Mouse (Mus musculus) CH12.LX (cell line): ENCODE results near the gene Ablim2. TPM values are rescaled to one million over a fixed set of nuclear protein-coding genes. Genes with fewer than 3 reads are reported as not detected.

Source experiments
- DNase-seq: peaks from one replicate; pipeline ENCODE4 v3.0.0-alpha.2; 2013; ENCODE audit errors: extremely low read depth
- H3K27ac ChIP-seq: 2 replicates; pipeline ENCODE4 v1.5.1; 2012; ENCODE audit warnings: low read depth, mild to moderate bottlenecking, control low read depth, moderate library complexity; ENCODE audit not compliant: insufficient read depth
- H3K27me3 ChIP-seq: replicated peaks from 2 replicates; pipeline ENCODE3; 2012; ENCODE audit warnings: inconsistent platforms
- H3K36me3 ChIP-seq, 2 experiments: replicated peaks in 1 of 2; 2 replicates each; pipeline versions ENCODE3 to v1.6.1; 2012; ENCODE audit warnings: inconsistent platforms in 1 of 2, low read length in 1 of 2, mild to moderate bottlenecking in 1 of 2, mixed read lengths in 1 of 2, moderate library complexity in 1 of 2; ENCODE audit not compliant: control insufficient read depth in 1 of 2, insufficient read depth in 1 of 2
- H3K4me1 ChIP-seq, 2 experiments: 2 replicates each; pipeline ENCODE4 v1.6.1; 2012; ENCODE audit warnings: inconsistent platforms in 1 of 2, moderate library complexity in 1 of 2; ENCODE audit not compliant: insufficient read depth in 2 of 2, control insufficient read depth in 1 of 2
- H3K4me2 ChIP-seq: 2 replicates; pipeline ENCODE4 v1.6.1; 2012; ENCODE audit warnings: low read depth, mild to moderate bottlenecking, control low read depth; ENCODE audit not compliant: poor library complexity, insufficient read depth, severe bottlenecking
- H3K4me3 ChIP-seq, 3 experiments: fragments of 150-350 bp in 1 of 3; sonication (generic) in 1 of 3; replicated peaks in 1 of 3; 2 replicates each; pipeline versions ENCODE3 to v1.5.1; 2011 to 2012; ENCODE audit warnings: low read depth in 2 of 3, low read length in 2 of 3, mild to moderate bottlenecking in 2 of 3, moderate library complexity in 2 of 3, control low read depth in 1 of 3, improper control_type of control experiment in 1 of 3, inconsistent platforms in 1 of 3, mixed read lengths in 1 of 3; ENCODE audit not compliant: poor library complexity in 1 of 3
- H3K79me2 ChIP-seq: replicated peaks from 2 replicates; pipeline ENCODE4 v1.6.1; 2012; ENCODE audit warnings: mild to moderate bottlenecking, moderate library complexity; ENCODE audit not compliant: control insufficient read depth, poor library complexity, insufficient read depth, severe bottlenecking; ENCODE audit errors: extremely low read depth
- H3K9ac ChIP-seq: 2 replicates; pipeline ENCODE4 v1.6.1; 2012; ENCODE audit warnings: low read depth, mild to moderate bottlenecking, control low read depth, moderate library complexity; ENCODE audit not compliant: insufficient read depth
- H3K9me3 ChIP-seq: replicated peaks from 2 replicates; pipeline ENCODE3; 2012; ENCODE audit warnings: low read length, inconsistent platforms, mixed read lengths
- BHLHE40 ChIP-seq: IDR thresholded peaks from 2 replicates; pipeline ENCODE4 v1.6.1; 2011; ENCODE audit warnings: mild to moderate bottlenecking, low read depth, low read length, improper control_type of control experiment
- CHD1 ChIP-seq: IDR thresholded peaks from 2 replicates; pipeline ENCODE4 v1.6.1; 2012; ENCODE audit warnings: low read depth, low read length, improper control_type of control experiment, inconsistent platforms
- CHD2 ChIP-seq: IDR thresholded peaks from 2 replicates; pipeline ENCODE4 v1.6.1; 2011; ENCODE audit warnings: low read length, improper control_type of control experiment
- CTCF ChIP-seq, 2 experiments: IDR thresholded peaks in 1 of 2; conservative IDR thresholded peaks in 1 of 2; 2 replicates each; pipeline ENCODE4 v1.5.1; 2011 to 2012; ENCODE audit warnings: low read depth in 2 of 2, low read length in 2 of 2, improper control_type of control experiment in 1 of 2, inconsistent platforms in 1 of 2, mild to moderate bottlenecking in 1 of 2, moderate library complexity in 1 of 2
- E2F4 ChIP-seq: IDR thresholded peaks from 2 replicates; pipeline ENCODE4 v1.6.1; 2011; ENCODE audit warnings: low read depth, low read length, improper control_type of control experiment; ENCODE audit not compliant: insufficient replicate concordance
- EP300 ChIP-seq: IDR thresholded peaks from 2 replicates; pipeline ENCODE4 v1.6.1; 2011; ENCODE audit warnings: low read length, improper control_type of control experiment
- ETS1 ChIP-seq: conservative IDR thresholded peaks from 2 replicates; pipeline ENCODE4 v1.6.1; 2012; ENCODE audit warnings: low read depth, mild to moderate bottlenecking, inconsistent platforms, low read length, improper control_type of control experiment, moderate library complexity
- GABPA ChIP-seq: IDR thresholded peaks from 2 replicates; pipeline ENCODE4 v1.6.1; 2012; ENCODE audit warnings: low read depth, low read length, improper control_type of control experiment, inconsistent platforms; ENCODE audit not compliant: insufficient replicate concordance
- HCFC1 ChIP-seq: IDR thresholded peaks from 2 replicates; pipeline ENCODE4 v1.6.1; 2012; ENCODE audit warnings: low read depth, mild to moderate bottlenecking, inconsistent platforms, low read length, improper control_type of control experiment
- JUND ChIP-seq: conservative IDR thresholded peaks from 2 replicates; pipeline ENCODE4 v1.6.1; 2011; ENCODE audit warnings: low read depth, low read length, improper control_type of control experiment
- KAT2A ChIP-seq: IDR thresholded peaks from 2 replicates; pipeline ENCODE4 v1.6.1; 2012; ENCODE audit warnings: low read length, improper control_type of control experiment, inconsistent platforms; ENCODE audit not compliant: insufficient replicate concordance
- MEF2A ChIP-seq: IDR thresholded peaks from 2 replicates; pipeline ENCODE4 v1.6.1; 2014; ENCODE audit warnings: low read depth, mild to moderate bottlenecking, inconsistent platforms, low read length, improper control_type of control experiment, borderline replicate concordance
- NRF1 ChIP-seq: IDR thresholded peaks from 2 replicates; pipeline ENCODE4 v1.6.1; 2014; ENCODE audit warnings: low read depth, mild to moderate bottlenecking, inconsistent platforms, low read length, improper control_type of control experiment, moderate library complexity
- PAX5 ChIP-seq: IDR thresholded peaks from 2 replicates; pipeline ENCODE4 v1.6.1; 2012; ENCODE audit warnings: low read length, inconsistent platforms, mixed read lengths
- POLR2A ChIP-seq: IDR thresholded peaks from 2 replicates; pipeline ENCODE4 v1.6.1; 2011; ENCODE audit warnings: low read depth, mild to moderate bottlenecking, improper control_type of control experiment, low read length
- POLR2AphosphoS2 ChIP-seq: IDR thresholded peaks from 2 replicates; pipeline ENCODE4 v1.6.1; 2011; ENCODE audit warnings: low read depth, low read length, improper control_type of control experiment
- RAD21 ChIP-seq: IDR thresholded peaks from 2 replicates; pipeline ENCODE4 v1.6.1; 2011; ENCODE audit warnings: low read depth, mild to moderate bottlenecking, low read length, improper control_type of control experiment, moderate library complexity
- RCOR1 ChIP-seq: conservative IDR thresholded peaks from 2 replicates; pipeline ENCODE4 v1.6.1; 2012; ENCODE audit warnings: low read depth, mild to moderate bottlenecking, inconsistent platforms, low read length, improper control_type of control experiment
- SIN3A ChIP-seq: IDR thresholded peaks from 2 replicates; pipeline ENCODE4 v1.6.1; 2012; ENCODE audit warnings: low read length, improper control_type of control experiment, inconsistent platforms
- SMC3 ChIP-seq: IDR thresholded peaks from 2 replicates; pipeline ENCODE4 v1.6.1; 2011; ENCODE audit warnings: low read depth, low read length, improper control_type of control experiment
- TBP ChIP-seq: conservative IDR thresholded peaks from 2 replicates; pipeline ENCODE4 v1.6.1; 2011; ENCODE audit warnings: low read depth, low read length, improper control_type of control experiment
- TCF12 ChIP-seq: IDR thresholded peaks from 2 replicates; pipeline ENCODE4 v1.6.1; 2014; ENCODE audit warnings: low read depth, mild to moderate bottlenecking, inconsistent platforms, low read length, improper control_type of control experiment
- USF2 ChIP-seq: conservative IDR thresholded peaks from 2 replicates; pipeline ENCODE4 v1.6.1; 2011; ENCODE audit warnings: low read depth, low read length, improper control_type of control experiment
- ZC3H11A ChIP-seq: IDR thresholded peaks from 2 replicates; pipeline ENCODE4 v1.6.1; 2012; ENCODE audit warnings: low read depth, mild to moderate bottlenecking, inconsistent platforms, low read length, improper control_type of control experiment
- ZKSCAN1 ChIP-seq: IDR thresholded peaks from 2 replicates; pipeline ENCODE4 v1.6.1; 2012; ENCODE audit warnings: low read depth, inconsistent platforms, low read length, improper control_type of control experiment, borderline replicate concordance
- ZMIZ1 ChIP-seq: IDR thresholded peaks from 2 replicates; pipeline ENCODE4 v1.6.1; 2012; ENCODE audit warnings: low read depth, mild to moderate bottlenecking, inconsistent platforms, low read length, improper control_type of control experiment
- ZNF384 ChIP-seq: IDR thresholded peaks from 2 replicates; pipeline ENCODE4 v1.6.1; 2012; ENCODE audit warnings: low read depth, low read length, improper control_type of control experiment, inconsistent platforms
- dilution Hi-C: fragments of 300-500 bp; cut with MboI; formaldehyde crosslinking; loops from 2 replicates; pipeline ENCODE4 v1.14.3; 2020; ENCODE audit warnings: low sequenced_read_pairs; ENCODE audit not compliant: extremely low pct_unique_long_range_greater_than_20kb, extremely low pct_ligation_motif_present
- in situ Hi-C: fragments of 300-500 bp; cut with MboI; formaldehyde crosslinking; loops from 3 replicates; pipeline ENCODE4 v1.14.3; 2019; ENCODE audit warnings: low sequenced_read_pairs, low pct_ligation_motif_present, low pct_unique_long_range_greater_than_20kb, mixed read lengths
- polyA plus RNA-seq: library from polyadenylated mRNA; unstranded; fragments of >175 nt; gene quantifications from 2 replicates; pipeline ENCODE4 v1.2.1, GENCODE M21; 2012; ENCODE audit warnings: low read depth; ENCODE audit not compliant: insufficient read length
- total RNA-seq, 2 experiments: library from RNA; depleted of rRNA; stranded (reverse); fragments of 300-350 nt in 1 of 2; fragments of >200 nt in 1 of 2; gene quantifications; 2 replicates each; pipeline ENCODE4 v1.2.3; 2012 to 2014

The Ablim2 gene
- total and polyA plus RNA-seq, 3 experiments = 4.4 to 12.2 (median 11.0) TPM

GRCm38 (mm10) chr5:35833881-35834280 is 76.2 kb downstream of the Ablim2 start:
- Histone ChIP-seq H3K27me3 (peaks cover 2% of the 10 kb centered on the region), H3K4me2 (no peak overlapping the region), H3K79me2 (no peaks in the 10 kb centered on the region), H3K9me3 (no peaks in the 10 kb centered on the region), H3K9ac (no peak overlapping the region), H3K4me1 (peaks cover 7 to 29% of the 10 kb centered on the region in 2 experiments), H3K27ac (no peak overlapping the region), H3K4me3 (no peak overlapping the region), H3K36me3 (no peaks in the 10 kb centered on the region)
- TF ChIP-seq ZMIZ1 (no peak), JUND (no peak), CTCF (conservative IDR thresholded peaks at IDR 0.05 in 1 of 2, IDR thresholded peaks at IDR 0.05 in 1 of 2; ENCODE audit: low read depth in 2 of 2, low read length in 2 of 2) (peak in 1 of 2 experiments; percentile 57; a peak in 2 of 4 replicates), RAD21 (peak; percentile 44), SMC3 (peak; percentile 46)
- in situ Hi-C loops (no loop called here), dilution Hi-C loops (no loop called here)
- no peak for DNase-seq

GRCm38 (mm10) chr5:35836992-35837391 is 79.3 kb downstream of the Ablim2 start:
- Histone ChIP-seq H3K4me2 (no peak overlapping the region), H3K79me2 (no peaks in the 10 kb centered on the region), H3K27me3 (peaks cover 4% of the 10 kb centered on the region), H3K9ac (no peak overlapping the region), H3K36me3 (no peaks in the 10 kb centered on the region), H3K4me1 (peaks cover 9 to 50% of the 10 kb centered on the region in 2 experiments), H3K27ac (no peak overlapping the region), H3K4me3 (no peak overlapping the region), H3K9me3 (no peaks in the 10 kb centered on the region)
- dilution Hi-C loops (no loop called here), in situ Hi-C loops (no loop called here)
- DNase-seq = no peak
- TF ChIP-seq E2F4 = no peak
- TF ChIP-seq POLR2A = no peak
- no peak for TF ChIP-seq TCF12
- no peak for TF ChIP-seq ZKSCAN1
- TF ChIP-seq CHD2 = no peak
- TF ChIP-seq ETS1 = no peak
- no peak for TF ChIP-seq KAT2A

- in situ Hi-C loops = no loop called here
- TF ChIP-seq BHLHE40 = no peak
- TF ChIP-seq TCF12 = peak; percentile 69; the same call in 1 of the 2 replicates
- TF ChIP-seq RCOR1 = no peak
- TF ChIP-seq NRF1 = no peak
- TF ChIP-seq HCFC1 = no peak; the same call in none of the 2 replicates
- TF ChIP-seq POLR2AphosphoS2 = no peak
- no peak for TF ChIP-seq USF2
- no peak for TF ChIP-seq JUND
- peak; percentile 57 for TF ChIP-seq POLR2A
- no peak for TF ChIP-seq E2F4
- no peak for TF ChIP-seq GABPA
- no peak for TF ChIP-seq ZKSCAN1
- no peak for TF ChIP-seq SIN3A
- no peak for TF ChIP-seq RAD21
- TF ChIP-seq TBP = peak; percentile 64
- TF ChIP-seq ZC3H11A = no peak
- no peak for TF ChIP-seq EP300
- TF ChIP-seq CHD1 = no peak
- no peak for TF ChIP-seq CHD2
- TF ChIP-seq ZNF384 = no peak
- no peak for TF ChIP-seq MEF2A
- TF ChIP-seq PAX5 = no peak
Measured at GRCm38 (mm10) chr5:35839262-35839661, 81.6 kb downstream of the Ablim2 start.

More at GRCm38 (mm10) chr5:35839262-35839661, 81.6 kb downstream of the Ablim2 start:
- Histone ChIP-seq H3K4me2 (peak overlapping the region; percentile 18; the same call in 1 of the 2 replicates), H3K27me3 (peaks cover 5% of the 10 kb centered on the region), H3K9ac (no peak overlapping the region), H3K36me3 (no peaks in the 10 kb centered on the region), H3K27ac (no peak overlapping the region), H3K79me2 (no peaks in the 10 kb centered on the region), H3K4me3 (peak overlapping the region in 1 of 3 experiments; percentile 18), H3K4me1 (peaks cover 9 to 50% of the 10 kb centered on the region in 2 experiments), H3K9me3 (no peaks in the 10 kb centered on the region)
- peak; percentile 85 for DNase-seq
- dilution Hi-C loops = no loop called here
